9 mouse cellular contexts compared by ENCODE assay signal in genomic region chr14:72869188-72869749, GRCm38 (mm10).
DNase-seq lines count a peak whose midpoint lies in the region; ATAC-seq lines count a peak whose summit lies in the region.
"Had no signal": no experiment of that assay in that cellular context is flagged by ENCODE, and none has a peak within 500 bp of the region (broad histone marks: within the 10 kb centered on the region; RNA-seq: fewer than 3 reads in every experiment).

No protein-coding gene starts in this region.

- H3K9ac ChIP-seq in heart, embryonic 13.5 days = no peak overlapping the region
- no peak overlapping the region for H3K9ac ChIP-seq in stomach, embryonic 14.5 days (replicated peaks; ENCODE audit: low read depth, low read length)
- H3K9ac ChIP-seq: liver, embryonic 13.5 days had no signal

- DNase-seq in heart, postnatal 14 days = no peak
- peak; percentile 72 for DNase-seq in 3134 (ENCODE audit: extremely low read depth, insufficient read length, low spot score)
- peak; percentile 24 for DNase-seq in adrenal gland, postnatal 25 days
- DNase-seq in frontal cortex, postnatal 10 days (ENCODE audit: low spot score in 2 of 2) = peak; percentile 16 to 18
- peak; percentile 47 to 54 for DNase-seq in left cerebral cortex, postnatal 36 days (ENCODE audit: low spot score in 2 of 2)
- DNase-seq in heart, adult 8-10 months (ENCODE audit: low spot score) = no peak
- DNase-seq: liver, embryonic 13.5 days had no signal

- no peaks in the 10 kb centered on the region for H3K9me3 ChIP-seq in heart, embryonic 13.5 days
- no peaks in the 10 kb centered on the region for H3K9me3 ChIP-seq in stomach, embryonic 14.5 days (ENCODE audit: control insufficient read depth, low read depth, low read length)
- H3K9me3 ChIP-seq: liver, embryonic 13.5 days had no signal

- peak overlapping the region; percentile 56 for H3K4me2 ChIP-seq in heart, embryonic 13.5 days
- peak overlapping the region; percentile 27 for H3K4me2 ChIP-seq in stomach, embryonic 14.5 days (replicated peaks; ENCODE audit: low read depth, low read length)
- H3K4me2 ChIP-seq: liver, embryonic 13.5 days had no signal

- H3K4me3 ChIP-seq in heart, embryonic 13.5 days = peak overlapping the region; percentile 18
- no peak overlapping the region for H3K4me3 ChIP-seq in stomach, embryonic 14.5 days (ENCODE audit: low read depth, low read length)
- H3K4me3 ChIP-seq: liver, embryonic 13.5 days had no signal

- no peak overlapping the region for H3K27ac ChIP-seq in heart, embryonic 13.5 days (replicated peaks)
- no peak overlapping the region for H3K27ac ChIP-seq in stomach, embryonic 14.5 days (ENCODE audit: low read length)
- H3K27ac ChIP-seq: liver, embryonic 13.5 days had no signal

- 45% methylated on average over 20 of the region's 20 CpGs for WGBS in heart, embryonic 13.5 days
- 26% methylated on average over 20 of the region's 20 CpGs for WGBS in stomach, embryonic 14.5 days

- H3K27me3 ChIP-seq in heart, embryonic 13.5 days (replicated peaks) = no peaks in the 10 kb centered on the region
- H3K27me3 ChIP-seq in stomach, embryonic 14.5 days (ENCODE audit: control insufficient read depth, insufficient read depth, low read length) = no peaks in the 10 kb centered on the region
- H3K27me3 ChIP-seq: liver, embryonic 13.5 days had no signal

- H3K4me1 ChIP-seq in heart, embryonic 13.5 days = 0 out of 2 replicates have a peak, but pooled peaks cover 4% of the 10 kb centered on the region
- H3K4me1 ChIP-seq in stomach, embryonic 14.5 days (ENCODE audit: control insufficient read depth, insufficient read depth, low read length) = 0 out of 2 replicates have a peak, but pooled peaks cover 4% of the 10 kb centered on the region
- H3K4me1 ChIP-seq: liver, embryonic 13.5 days had no signal

- ATAC-seq in heart, embryonic 13.5 days (ENCODE audit: extremely low read depth, insufficient number of reproducible peaks, low FRiP score, low TSS enrichment) = no peak
- peak; percentile 64; the same call in 1 of the 2 replicates for ATAC-seq in stomach, embryonic 14.5 days (ENCODE audit: insufficient number of reproducible peaks, insufficient read depth, low FRiP score, low read depth)

- H3K36me3 ChIP-seq in heart, embryonic 13.5 days = no peaks in the 10 kb centered on the region
- no peaks in the 10 kb centered on the region for H3K36me3 ChIP-seq in stomach, embryonic 14.5 days (ENCODE audit: control insufficient read depth, insufficient read depth, low read length)
- H3K36me3 ChIP-seq: liver, embryonic 13.5 days had no signal

- intact Hi-C loops in heart, postnatal 14 days (cut with DNase I) = no loop called here
- intact Hi-C loops in left cerebral cortex, postnatal 36 days (cut with DNase I) = no loop called here

Comparison
In these comparisons a context has a peak if more than half of its experiments do, and no peak if none do; other contexts are left out.
1. DNase-seq: peak in 3134 (single experiment), adrenal gland, postnatal 25 days (single experiment), frontal cortex, postnatal 10 days (2 of 2) and left cerebral cortex, postnatal 36 days (2 of 2); none in heart, postnatal 14 days (0 of 2) and heart, adult 8-10 months (single experiment).